ENCODE assay signal across 11 mouse cellular contexts in the genomic region with DNA sequence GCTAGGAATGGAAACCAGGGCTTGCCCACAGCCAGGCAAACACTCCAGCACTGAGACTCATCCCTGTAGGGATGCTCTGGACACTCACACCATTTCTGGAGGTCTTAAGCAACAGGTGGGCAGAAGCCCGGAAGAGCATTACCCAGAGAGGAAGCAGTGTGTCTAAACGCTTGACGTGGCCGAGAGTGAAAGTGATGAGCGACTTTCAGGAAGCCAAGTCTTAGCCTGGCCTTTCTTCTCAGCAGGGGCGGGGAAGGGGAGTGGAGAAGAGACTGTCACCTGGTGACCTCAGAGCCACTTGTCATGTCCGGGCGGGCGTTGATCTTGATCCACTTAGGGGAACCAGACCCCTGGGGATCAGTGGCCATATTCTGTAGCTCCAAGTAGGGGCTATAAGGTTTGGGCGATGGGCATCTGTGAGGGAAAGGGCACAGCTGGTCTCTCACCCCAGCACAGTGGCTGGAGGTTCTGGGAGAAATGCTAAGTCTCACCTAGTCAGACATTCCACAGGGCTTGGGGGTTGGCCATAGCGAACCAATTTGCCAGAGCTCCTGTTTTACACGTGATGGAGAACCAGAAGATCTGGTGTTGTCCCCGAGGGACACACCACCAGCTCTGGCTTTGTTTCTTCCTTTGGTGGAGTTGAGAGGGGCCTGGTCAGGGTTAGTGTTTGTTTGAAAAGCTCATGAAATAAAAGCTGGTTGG. TPM values are rescaled to one million over a fixed set of nuclear protein-coding genes. Genes with fewer than 3 reads are reported as not detected.
DNase-seq lines count a peak whose midpoint lies in the region; ATAC-seq and TF ChIP-seq lines count a peak whose summit lies in the region.
"Had no signal": no experiment of that assay in that cellular context is flagged by ENCODE, and none has a peak within 500 bp of the region (broad histone marks: within the 10 kb centered on the region; RNA-seq: fewer than 3 reads in every experiment).

No protein-coding gene starts in this region.

- TF ChIP-seq EP300 in stomach, postnatal 0 days (optimal IDR thresholded peaks at IDR 0.05) = no peak

- H3K9ac ChIP-seq in embryonic facial prominence, embryonic 12.5 days = no peak overlapping the region
- H3K9ac ChIP-seq in liver, embryonic 16.5 days (ENCODE audit: low read depth, low read length) = peak overlapping the region; percentile 17; the same call in 1 of the 2 replicates
- no peak overlapping the region for H3K9ac ChIP-seq in stomach, postnatal 0 days (ENCODE audit: low read length)
- no peak overlapping the region for H3K9ac ChIP-seq in hindbrain, embryonic 13.5 days
- H3K9ac ChIP-seq in hindbrain, embryonic 14.5 days = no peak overlapping the region
- H3K9ac ChIP-seq: midbrain, embryonic 15.5 days had no signal

- H3K36me3 ChIP-seq in thymus, adult 2 months (ENCODE audit: control insufficient read depth, insufficient read depth, low read length) = no peaks in the 10 kb centered on the region; the same call in 1 of the 2 replicates
- peaks cover 31% of the 10 kb centered on the region for H3K36me3 ChIP-seq in embryonic facial prominence, embryonic 12.5 days
- H3K36me3 ChIP-seq in liver, embryonic 16.5 days (ENCODE audit: control insufficient read depth, insufficient read depth) = 0 out of 2 replicates have a peak, but pooled peaks cover 5% of the 10 kb centered on the region
- peaks cover 8% of the 10 kb centered on the region; the same call in 1 of the 2 replicates for H3K36me3 ChIP-seq in stomach, postnatal 0 days (ENCODE audit: control insufficient read depth, insufficient read depth, low read length)
- H3K36me3 ChIP-seq in hindbrain, embryonic 13.5 days = peaks cover 45% of the 10 kb centered on the region
- peaks cover 47% of the 10 kb centered on the region for H3K36me3 ChIP-seq in hindbrain, embryonic 14.5 days (replicated peaks; ENCODE audit: control insufficient read depth, insufficient read depth)

- DNase-seq in thymus, adult 2 months = no peak
- no peak for DNase-seq in thymus, postnatal 10 days (ENCODE audit: low spot score in 2 of 2)
- DNase-seq in stomach, postnatal 0 days (ENCODE audit: low spot score) = no peak
- DNase-seq in adrenal gland, adult 18-20 months (ENCODE audit: low spot score in 2 of 2) = no peak
- no peak for DNase-seq in hindbrain, embryonic 14.5 days (ENCODE audit: low spot score)
- DNase-seq: cerebellum, adult 9-11 months had no signal

- ATAC-seq in embryonic facial prominence, embryonic 12.5 days (ENCODE audit: insufficient number of reproducible peaks, insufficient read depth, low FRiP score, low TSS enrichment) = no peak
- peak; percentile 16; the same call in 1 of the 2 replicates for ATAC-seq in liver, embryonic 16.5 days (ENCODE audit: low read depth)
- ATAC-seq in stomach, postnatal 0 days (ENCODE audit: low FRiP score, low TSS enrichment) = no peak
- ATAC-seq in hindbrain, embryonic 13.5 days (ENCODE audit: low FRiP score) = no peak
- ATAC-seq in hindbrain, embryonic 14.5 days (ENCODE audit: low FRiP score) = no peak
- ATAC-seq: midbrain, embryonic 15.5 days had no signal

- peaks cover 30% of the 10 kb centered on the region for H3K4me1 ChIP-seq in thymus, adult 2 months (replicated peaks; ENCODE audit: control insufficient read depth, insufficient read depth, low read length)
- peaks cover 29% of the 10 kb centered on the region; the same call in 1 of the 2 replicates for H3K4me1 ChIP-seq in embryonic facial prominence, embryonic 12.5 days
- H3K4me1 ChIP-seq in liver, embryonic 16.5 days (ENCODE audit: control insufficient read depth, low read depth, low read length) = peaks cover 8% of the 10 kb centered on the region
- H3K4me1 ChIP-seq in stomach, postnatal 0 days (replicated peaks; ENCODE audit: control insufficient read depth, insufficient read depth) = no peaks in the 10 kb centered on the region
- peaks cover 32% of the 10 kb centered on the region for H3K4me1 ChIP-seq in hindbrain, embryonic 13.5 days (replicated peaks)
- peaks cover 26% of the 10 kb centered on the region for H3K4me1 ChIP-seq in hindbrain, embryonic 14.5 days (replicated peaks; ENCODE audit: control insufficient read depth, insufficient read depth, low read length)

- H3K4me2 ChIP-seq in embryonic facial prominence, embryonic 12.5 days (replicated peaks) = no peak overlapping the region
- H3K4me2 ChIP-seq in liver, embryonic 16.5 days (ENCODE audit: low read depth, low read length) = peak overlapping the region; percentile 21
- no peak overlapping the region for H3K4me2 ChIP-seq in stomach, postnatal 0 days (replicated peaks; ENCODE audit: low read depth)
- H3K4me2 ChIP-seq in hindbrain, embryonic 13.5 days = no peak overlapping the region
- H3K4me2 ChIP-seq in hindbrain, embryonic 14.5 days (replicated peaks) = no peak overlapping the region
- H3K4me2 ChIP-seq: midbrain, embryonic 15.5 days had no signal

- no peaks in the 10 kb centered on the region for H3K27me3 ChIP-seq in thymus, adult 2 months (ENCODE audit: control insufficient read depth, insufficient read depth, low read length)
- H3K27me3 ChIP-seq in embryonic facial prominence, embryonic 12.5 days = no peaks in the 10 kb centered on the region
- H3K27me3 ChIP-seq in liver, embryonic 16.5 days (ENCODE audit: control insufficient read depth, insufficient read depth, low read depth, low read length) = no peaks in the 10 kb centered on the region
- no peaks in the 10 kb centered on the region for H3K27me3 ChIP-seq in stomach, postnatal 0 days (ENCODE audit: control insufficient read depth, insufficient read depth, low read length)
- no peaks in the 10 kb centered on the region for H3K27me3 ChIP-seq in hindbrain, embryonic 13.5 days
- no peaks in the 10 kb centered on the region for H3K27me3 ChIP-seq in hindbrain, embryonic 14.5 days (ENCODE audit: control insufficient read depth, insufficient read depth, low read length)
- H3K27me3 ChIP-seq: midbrain, embryonic 15.5 days had no signal

- TF ChIP-seq POLR2A in thymus, adult 2 months (IDR thresholded peaks at IDR 0.05; ENCODE audit: control insufficient read depth, extremely low read depth, insufficient read depth, low read length, poor library complexity) = no peak

- 36% methylated on average over 13 of the region's 13 CpGs for WGBS in thymus, adult 2 months
- WGBS in embryonic facial prominence, embryonic 12.5 days = 60% methylated on average over 13 of the region's 13 CpGs
- 55% methylated on average over 13 of the region's 13 CpGs for WGBS in liver, embryonic 16.5 days (ENCODE audit: insufficient replicate concordance)
- WGBS in stomach, postnatal 0 days = 49% methylated on average over 13 of the region's 13 CpGs
- 79% methylated on average over 13 of the region's 13 CpGs for WGBS in hindbrain, embryonic 13.5 days
- 80% methylated on average over 13 of the region's 13 CpGs for WGBS in hindbrain, embryonic 14.5 days

- no peak for TF ChIP-seq CTCF in thymus, adult 2 months (IDR thresholded peaks at IDR 0.05; ENCODE audit: borderline replicate concordance, control insufficient read depth, extremely low read depth, insufficient read depth, low read length, poor library complexity)
- TF ChIP-seq CTCF in stomach, postnatal 0 days (IDR thresholded peaks at IDR 0.05; ENCODE audit: low read depth) = no peak

- H3K9me3 ChIP-seq in embryonic facial prominence, embryonic 12.5 days = no peaks in the 10 kb centered on the region
- no peaks in the 10 kb centered on the region for H3K9me3 ChIP-seq in liver, embryonic 16.5 days (replicated peaks; ENCODE audit: control insufficient read depth, low read length)
- H3K9me3 ChIP-seq in stomach, postnatal 0 days (ENCODE audit: control insufficient read depth, low read length) = no peaks in the 10 kb centered on the region
- no peaks in the 10 kb centered on the region for H3K9me3 ChIP-seq in hindbrain, embryonic 13.5 days
- no peaks in the 10 kb centered on the region for H3K9me3 ChIP-seq in hindbrain, embryonic 14.5 days (ENCODE audit: control insufficient read depth, low read length)
- H3K9me3 ChIP-seq: midbrain, embryonic 15.5 days had no signal

- H3K27ac ChIP-seq in thymus, adult 2 months (ENCODE audit: control insufficient read depth, insufficient read depth, low read length) = peak overlapping the region; percentile 21; the same call in 1 of the 2 replicates
- 0 out of 2 replicates have a peak overlapping the region, but pooled peaks have one; percentile 11 for H3K27ac ChIP-seq in embryonic facial prominence, embryonic 12.5 days
- H3K27ac ChIP-seq in liver, embryonic 16.5 days (ENCODE audit: low read length) = peak overlapping the region; percentile 80
- peak overlapping the region; percentile 45 for H3K27ac ChIP-seq in stomach, postnatal 0 days (replicated peaks)
- no peak overlapping the region for H3K27ac ChIP-seq in hindbrain, embryonic 13.5 days
- no peak overlapping the region for H3K27ac ChIP-seq in hindbrain, embryonic 14.5 days
- H3K27ac ChIP-seq: heart, adult 2 months had no signal

- no peak overlapping the region for H3K4me3 ChIP-seq in thymus, adult 2 months (ENCODE audit: control insufficient read depth, insufficient read depth, low read length)
- H3K4me3 ChIP-seq in embryonic facial prominence, embryonic 12.5 days = no peak overlapping the region
- H3K4me3 ChIP-seq in liver, embryonic 16.5 days (ENCODE audit: low read depth, low read length) = peak overlapping the region; percentile 2
- no peak overlapping the region for H3K4me3 ChIP-seq in stomach, postnatal 0 days (ENCODE audit: low read depth, low read length)
- H3K4me3 ChIP-seq in hindbrain, embryonic 13.5 days = no peak overlapping the region
- no peak overlapping the region for H3K4me3 ChIP-seq in hindbrain, embryonic 14.5 days (replicated peaks; ENCODE audit: low read length)
- H3K4me3 ChIP-seq: heart, adult 2 months; midbrain, embryonic 15.5 days had no signal

RNA-seq across cellular contexts. Expression of a gene that starts 22.4 kb away (rescaled TPM):
- polyA plus RNA-seq in thymus, adult 2 months (2012; rRNA removed) = 141 and 179 TPM in 2 replicates
- polyA plus RNA-seq in embryonic facial prominence, embryonic 12.5 days (2016; fragmentation: Nextera tagmentation; extraction: Ambion mirVana) = 56.2 and 67.5 TPM in 2 replicates
- polyA plus RNA-seq in liver, embryonic 16.5 days (2015; fragmentation: Nextera tagmentation; extraction: Ambion mirVana) = 17.1 and 20.5 TPM in 2 replicates
- polyA plus RNA-seq in stomach, postnatal 0 days (2015; fragmentation: Nextera tagmentation; extraction: Ambion mirVana) = 55.3 and 66.5 TPM in 2 replicates
- 91.0 and 98.3 TPM in 2 replicates for polyA plus RNA-seq in hindbrain, embryonic 13.5 days (2015; fragmentation: Nextera tagmentation; extraction: Ambion mirVana)
- 100 to 1,000 TPM; 209 to 474 TPM for total RNA-seq in adrenal gland, adult 18-20 months (2021)
- polyA plus RNA-seq in hindbrain, embryonic 14.5 days (2014; fragmentation: Nextera tagmentation; extraction: Ambion mirVana) = 91.6 and 98.5 TPM in 2 replicates

Comparison
In these comparisons a context has a peak if more than half of its experiments do, and no peak if none do; other contexts are left out.
1. H3K27ac ChIP-seq: peak in thymus, adult 2 months (single experiment), embryonic facial prominence, embryonic 12.5 days (single experiment), liver, embryonic 16.5 days (single experiment) and stomach, postnatal 0 days (single experiment); none in hindbrain, embryonic 13.5 days (single experiment) and hindbrain, embryonic 14.5 days (single experiment).